Mouse (Mus musculus) kidney, embryonic 14.5 days (tissue): ENCODE results near the gene Hectd2. TPM values are rescaled to one million over a fixed set of nuclear protein-coding genes. Genes with fewer than 3 reads are reported as not detected.

Source experiments
- ATAC-seq: fragments of 200-750 bp; cut with Nextera tagmentation; 2 replicates; pipeline ENCODE4 v1.8.0; 2017; ENCODE audit warnings: moderate number of reproducible peaks, mild to moderate bottlenecking, moderate TSS enrichment, moderate library complexity; ENCODE audit not compliant: low FRiP score, low TSS enrichment
- H3K27ac ChIP-seq: fragments of 300-500 bp; sonication (generic); 2 replicates; pipeline ENCODE4 v1.5.1; 2014; ENCODE audit warnings: low read depth, mild to moderate bottlenecking, low read length, moderate library complexity, mixed read lengths
- H3K27me3 ChIP-seq: fragments of 300-500 bp; sonication (generic); 2 replicates; pipeline ENCODE4 v1.6.1; 2014; ENCODE audit warnings: mild to moderate bottlenecking, low read length; ENCODE audit not compliant: control insufficient read depth, insufficient read depth
- H3K36me3 ChIP-seq: fragments of 300-500 bp; sonication (generic); 2 replicates; pipeline ENCODE4 v1.6.1; 2014; ENCODE audit warnings: low read length, mixed read lengths; ENCODE audit not compliant: control insufficient read depth, insufficient read depth
- H3K4me1 ChIP-seq: fragments of 300-500 bp; sonication (generic); 2 replicates; pipeline ENCODE4 v1.6.1; 2014; ENCODE audit warnings: low read length, mixed read lengths; ENCODE audit not compliant: control insufficient read depth, insufficient read depth
- H3K4me2 ChIP-seq: fragments of 300-500 bp; sonication (generic); replicated peaks from 2 replicates; pipeline ENCODE4 v1.6.1; 2014; ENCODE audit warnings: low read depth, mild to moderate bottlenecking, low read length
- H3K4me3 ChIP-seq: fragments of 300-500 bp; sonication (generic); 2 replicates; pipeline ENCODE4 v1.5.1; 2014; ENCODE audit warnings: mild to moderate bottlenecking, low read length
- H3K9ac ChIP-seq: fragments of 300-500 bp; sonication (generic); 2 replicates; pipeline ENCODE4 v1.6.1; 2014; ENCODE audit warnings: low read depth, mild to moderate bottlenecking, low read length, moderate library complexity
- H3K9me3 ChIP-seq: fragments of 300-500 bp; sonication (generic); 2 replicates; pipeline ENCODE4 v1.6.1; 2016; ENCODE audit warnings: low read length; ENCODE audit not compliant: control insufficient read depth
- WGBS: fragments of 180-500 bp; shearing (Covaris S2); extraction: QIAGEN DNeasy Blood & Tissue Kit; methylation state at CpG from one replicate; pipeline ENCODE4 v1.1.7; 2014; 5-methylcytosine and 5-hydroxymethylcytosine counted together
- polyA plus RNA-seq: library from polyadenylated mRNA; unstranded; fragments of >200 nt; fragmentation: Nextera tagmentation; extraction: Ambion mirVana; gene quantifications from 2 replicates; pipeline ENCODE4 v1.2.1, GENCODE M21; 2014

The Hectd2 gene
- polyA plus RNA-seq, 1 experiment from 2014 or later, result 3.2 TPM

GRCm38 (mm10) chr19:36553561-36554045 is 836 bp upstream of the Hectd2 start:
- Histone ChIP-seq H3K9ac (peak overlapping the region; percentile 70; the same call in 1 of the 2 replicates), H3K27ac (no peak overlapping the region), H3K4me2 (peak overlapping the region; percentile 64), H3K4me3 (peak overlapping the region; percentile 73), H3K27me3 (no peaks in the 10 kb centered on the region), H3K36me3 (no peaks in the 10 kb centered on the region), H3K9me3 (no peaks in the 10 kb centered on the region), H3K4me1 (no peaks in the 10 kb centered on the region)
- no peak for ATAC-seq
- 5% methylated on average over 20 of the region's 20 CpGs for WGBS

DNA sequence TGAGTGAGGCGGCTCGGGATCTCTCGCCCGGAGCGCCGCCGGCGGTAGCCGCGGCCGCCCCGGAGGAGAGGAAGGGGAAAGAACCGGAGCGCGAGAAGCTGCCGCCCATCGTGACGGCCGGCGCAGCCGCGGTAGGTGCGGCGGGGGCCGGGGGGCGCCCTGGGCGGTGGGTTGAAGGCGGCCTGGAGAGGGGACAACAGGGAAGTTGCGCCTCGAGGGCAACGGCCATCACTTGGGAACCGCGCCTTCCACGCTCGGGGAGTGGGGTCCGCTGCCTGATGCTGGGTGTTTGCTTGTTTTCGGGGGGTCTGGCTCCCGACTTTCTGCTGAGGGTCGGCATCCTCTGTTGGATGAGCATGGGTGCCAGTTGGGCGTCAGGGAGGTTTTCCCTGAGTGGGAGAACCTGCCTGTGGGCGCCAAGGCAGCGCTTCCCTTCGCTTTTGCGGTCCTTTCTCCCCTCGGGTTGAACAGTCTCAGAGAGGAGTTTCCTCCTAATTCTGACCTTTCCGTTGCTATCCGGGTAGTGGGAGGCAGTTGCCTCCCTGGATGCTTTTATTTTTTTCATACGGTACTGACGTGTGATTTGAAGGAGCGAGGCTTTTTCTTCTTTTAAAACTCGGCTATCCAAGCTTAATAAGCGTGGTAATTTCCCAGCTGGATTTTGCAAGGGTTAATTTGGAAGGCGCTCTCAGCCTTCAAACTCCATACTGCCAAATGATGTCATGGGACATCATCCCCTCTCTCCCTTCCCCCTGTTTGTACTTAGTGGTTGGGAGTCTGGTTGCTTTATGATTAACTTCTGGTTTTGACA is 551 bp downstream of the Hectd2 start:
- H3K9me3 ChIP-seq, result no peaks in the 10 kb centered on the region
- peak; percentile 87 for ATAC-seq
- no peak overlapping the region for H3K27ac ChIP-seq
- H3K9ac ChIP-seq, result peak overlapping the region; percentile 83
- WGBS, result under 1% methylated on average over 38 of the region's 53 CpGs
- H3K4me2 ChIP-seq, result peak overlapping the region; percentile 64
- no peaks in the 10 kb centered on the region for H3K36me3 ChIP-seq
- peak overlapping the region; percentile 73 for H3K4me3 ChIP-seq
- H3K27me3 ChIP-seq, result no peaks in the 10 kb centered on the region
- no peaks in the 10 kb centered on the region for H3K4me1 ChIP-seq

DNA sequence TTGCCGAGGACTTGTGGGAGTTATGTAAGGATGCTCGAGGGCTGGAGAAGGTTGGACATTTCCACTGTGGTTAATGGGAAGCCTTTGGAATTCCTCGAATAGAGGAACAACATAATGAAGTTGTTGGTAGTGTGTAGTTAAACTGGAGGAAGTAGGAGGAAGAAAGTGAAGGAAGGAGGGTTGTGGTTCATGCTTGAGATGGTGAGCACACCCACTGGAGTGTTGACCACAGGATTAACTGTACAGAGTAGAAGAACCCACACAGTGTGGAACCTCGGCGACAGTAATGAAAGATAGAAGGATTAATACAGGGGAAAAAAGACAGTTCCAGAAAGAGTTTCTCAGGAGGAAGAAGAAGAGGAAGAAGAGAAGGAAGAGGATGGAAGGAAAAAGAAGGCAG is 4.9 kb downstream of the Hectd2 start:
- 82% methylated on average over 5 of the region's 5 CpGs for WGBS
- Histone ChIP-seq H3K9ac (no peak overlapping the region), H3K36me3 (no peaks in the 10 kb centered on the region), H3K27me3 (no peaks in the 10 kb centered on the region), H3K9me3 (no peaks in the 10 kb centered on the region), H3K4me1 (no peaks in the 10 kb centered on the region), H3K4me3 (no peak overlapping the region), H3K27ac (no peak overlapping the region), H3K4me2 (no peak overlapping the region)
- no peak for ATAC-seq

DNA sequence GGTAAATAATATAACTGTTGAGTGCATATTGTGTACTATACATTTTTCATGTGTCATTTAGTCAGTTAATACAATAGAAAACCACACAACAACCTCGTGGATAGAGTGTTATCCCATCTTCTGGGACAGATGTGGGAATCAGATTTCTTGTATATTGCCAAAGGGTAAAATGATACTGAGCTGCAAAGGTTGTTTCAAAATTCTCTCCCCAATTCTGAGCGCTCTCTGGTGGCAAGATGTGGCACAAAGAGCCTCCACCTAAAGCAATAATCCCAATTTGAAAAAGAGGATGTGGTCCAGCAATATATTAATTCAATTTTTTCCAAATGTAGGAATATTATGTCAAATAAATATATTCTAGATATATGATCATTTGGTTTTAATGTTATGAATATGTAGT is 5.7 kb downstream of the Hectd2 start:
- Histone ChIP-seq H3K36me3 (no peaks in the 10 kb centered on the region), H3K27me3 (no peaks in the 10 kb centered on the region), H3K4me3 (no peak overlapping the region), H3K4me2 (no peak overlapping the region), H3K4me1 (no peaks in the 10 kb centered on the region), H3K9me3 (no peaks in the 10 kb centered on the region), H3K9ac (no peak overlapping the region), H3K27ac (no peak overlapping the region)
- no peak for ATAC-seq
- 26% methylated on average over 2 of the region's 2 CpGs for WGBS

- Histone ChIP-seq H3K4me1 (no peaks in the 10 kb centered on the region), H3K9me3 (no peaks in the 10 kb centered on the region), H3K9ac (no peak overlapping the region), H3K36me3 (no peaks in the 10 kb centered on the region), H3K4me2 (no peak overlapping the region), H3K27ac (no peak overlapping the region), H3K27me3 (no peaks in the 10 kb centered on the region), H3K4me3 (no peak overlapping the region)
- no peak for ATAC-seq
- WGBS, result 66% methylated on average over 2 of the region's 2 CpGs
Observed at GRCm38 (mm10) chr19:36561171-36561570, 6.7 kb downstream of the Hectd2 start.

DNA sequence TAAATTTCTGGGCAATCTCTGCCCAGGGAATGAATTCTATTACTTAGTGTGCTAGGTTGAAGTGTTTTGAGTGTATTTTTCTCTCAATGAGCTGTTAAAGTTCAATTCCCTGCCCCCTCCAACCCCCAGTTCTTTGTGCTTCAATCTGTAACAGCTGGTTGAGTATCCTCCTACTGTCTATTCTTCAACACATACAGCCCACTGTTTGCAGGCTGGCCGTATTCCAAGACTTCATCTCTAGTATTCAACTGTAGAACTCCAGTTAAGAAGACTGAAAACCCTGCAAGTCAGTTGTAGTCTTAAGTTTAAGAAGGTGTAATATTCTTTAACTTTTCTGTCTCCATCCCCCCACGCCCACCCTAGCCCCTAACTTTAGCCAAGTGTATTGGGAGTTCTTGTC is 10.0 kb downstream of the Hectd2 start:
- H3K4me3 ChIP-seq, result no peak overlapping the region

GRCm38 (mm10) chr19:36573986-36574385 is 19.5 kb downstream of the Hectd2 start:
- no peak overlapping the region for H3K9ac ChIP-seq
- H3K4me1 ChIP-seq, result no peaks in the 10 kb centered on the region
- no peak overlapping the region for H3K27ac ChIP-seq
- 66% methylated on average over 3 of the region's 3 CpGs for WGBS
- no peak overlapping the region for H3K4me2 ChIP-seq
- no peaks in the 10 kb centered on the region for H3K9me3 ChIP-seq
- no peaks in the 10 kb centered on the region for H3K36me3 ChIP-seq
- H3K27me3 ChIP-seq, result no peaks in the 10 kb centered on the region
- no peak for ATAC-seq
- no peak overlapping the region for H3K4me3 ChIP-seq

More for the DNA sequence above, 10.0 kb downstream of the Hectd2 start:
- Histone ChIP-seq H3K9me3 (no peaks in the 10 kb centered on the region), H3K4me2 (no peak overlapping the region), H3K4me1 (no peaks in the 10 kb centered on the region), H3K9ac (no peak overlapping the region), H3K27me3 (no peaks in the 10 kb centered on the region), H3K27ac (no peak overlapping the region), H3K36me3 (no peaks in the 10 kb centered on the region)
- no peak for ATAC-seq
- WGBS, result 80% methylated on average over 2 of the region's 2 CpGs

DNA sequence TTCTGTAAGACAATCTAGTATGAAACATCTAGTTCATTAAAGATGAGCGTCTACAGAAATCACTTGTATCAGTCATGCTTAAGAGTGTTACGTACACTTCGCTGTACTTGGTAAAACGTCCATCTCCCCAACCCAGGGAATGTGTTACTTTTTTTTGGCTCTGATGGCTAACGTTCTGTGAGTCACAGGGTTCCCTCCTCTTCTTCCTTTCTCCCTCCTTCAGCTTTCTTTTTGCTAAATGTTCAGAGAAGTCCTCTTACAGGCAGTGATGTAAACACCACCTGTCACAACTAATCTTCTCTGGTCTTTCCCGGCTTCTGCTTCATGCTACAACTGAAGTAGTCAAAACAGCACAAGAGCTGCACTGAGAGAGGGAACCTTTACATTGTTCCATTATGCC is 20.7 kb downstream of the Hectd2 start:
- no peaks in the 10 kb centered on the region for H3K4me1 ChIP-seq
- no peak overlapping the region for H3K4me2 ChIP-seq
- H3K27ac ChIP-seq, result no peak overlapping the region
- H3K9me3 ChIP-seq, result no peaks in the 10 kb centered on the region
- no peak overlapping the region for H3K9ac ChIP-seq
- H3K4me3 ChIP-seq, result no peak overlapping the region
- ATAC-seq, result no peak
- no peaks in the 10 kb centered on the region for H3K27me3 ChIP-seq
- H3K36me3 ChIP-seq, result no peaks in the 10 kb centered on the region
- WGBS, result 81% methylated on average over 6 of the region's 6 CpGs

DNA sequence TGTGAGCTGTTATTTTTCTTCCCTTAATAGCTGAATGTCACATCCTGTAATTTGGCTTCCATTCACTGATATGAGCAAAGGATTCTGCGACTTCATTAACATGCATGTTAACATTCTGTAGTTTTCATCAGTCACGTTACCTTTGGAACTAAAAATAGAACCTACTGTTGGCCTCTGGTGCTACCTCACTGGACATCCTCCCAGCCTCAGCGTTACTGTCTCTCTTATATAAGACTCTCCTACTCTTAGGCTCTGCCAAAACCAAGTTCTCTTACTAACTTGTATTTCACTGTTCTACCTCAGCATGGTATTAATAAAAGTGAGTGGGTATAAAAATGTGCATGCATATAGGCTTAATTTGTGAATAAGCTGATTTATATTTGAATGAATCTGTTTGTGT is 26.4 kb downstream of the Hectd2 start:
- Histone ChIP-seq H3K27ac (no peak overlapping the region), H3K9ac (no peak overlapping the region), H3K4me1 (no peaks in the 10 kb centered on the region), H3K4me2 (no peak overlapping the region), H3K9me3 (no peaks in the 10 kb centered on the region), H3K27me3 (no peaks in the 10 kb centered on the region), H3K36me3 (no peaks in the 10 kb centered on the region), H3K4me3 (no peak overlapping the region)
- ATAC-seq, result no peak
- 70% methylated on average over 3 of the region's 3 CpGs for WGBS
